Mouse (Mus musculus) embryonic facial prominence, embryonic 11.5 days (tissue): Measurements from ENCODE around the gene Wnt7b. TPM values are rescaled to one million over a fixed set of nuclear protein-coding genes. Genes with fewer than 3 reads are reported as not detected.

Experiments used
- ATAC-seq: fragments of 200-750 bp; cut with Nextera tagmentation; replicated peaks from 2 replicates; pipeline ENCODE4 v1.8.0; 2017; ENCODE audit warnings: low read depth; ENCODE audit not compliant: insufficient number of reproducible peaks, low FRiP score, low TSS enrichment
- DNase-seq: peaks from one replicate; pipeline ENCODE4 v3.0.0-alpha.2; 2015; ENCODE audit warnings: low spot score
- H3K27ac ChIP-seq: fragments of 300-500 bp; sonication (generic); replicated peaks from 2 replicates; pipeline ENCODE4 v1.5.1; 2014; ENCODE audit warnings: mild to moderate bottlenecking, low read depth, low read length, control low read depth
- H3K27me3 ChIP-seq: fragments of 300-500 bp; sonication (generic); 2 replicates; pipeline ENCODE4 v1.6.1; 2014; ENCODE audit warnings: mild to moderate bottlenecking, low read length, moderate library complexity, mixed read lengths; ENCODE audit not compliant: control insufficient read depth, insufficient read depth
- H3K36me3 ChIP-seq: fragments of 300-500 bp; sonication (generic); replicated peaks from 2 replicates; pipeline ENCODE4 v1.6.1; 2014; ENCODE audit warnings: low read depth, mild to moderate bottlenecking, low read length, moderate library complexity, mixed read lengths; ENCODE audit not compliant: control insufficient read depth, insufficient read depth
- H3K4me1 ChIP-seq: fragments of 300-500 bp; sonication (generic); 2 replicates; pipeline ENCODE4 v1.6.1; 2014; ENCODE audit warnings: low read length, mixed read lengths; ENCODE audit not compliant: control insufficient read depth, insufficient read depth
- H3K4me2 ChIP-seq: fragments of 300-500 bp; sonication (generic); 2 replicates; pipeline ENCODE4 v1.6.1; 2014; ENCODE audit warnings: low read depth, mild to moderate bottlenecking, control low read depth, low read length, moderate library complexity
- H3K4me3 ChIP-seq: fragments of 300-500 bp; sonication (generic); 2 replicates; pipeline ENCODE4 v1.5.1; 2014; ENCODE audit warnings: low read depth, low read length, control low read depth
- H3K9ac ChIP-seq: fragments of 300-500 bp; sonication (generic); replicated peaks from 2 replicates; pipeline ENCODE4 v1.6.1; 2014; ENCODE audit warnings: mild to moderate bottlenecking, control low read depth, low read length
- H3K9me3 ChIP-seq: fragments of 300-500 bp; sonication (generic); replicated peaks from 2 replicates; pipeline ENCODE4 v1.6.1; 2016; ENCODE audit warnings: mild to moderate bottlenecking, low read length, inconsistent platforms, mixed read lengths; ENCODE audit not compliant: control insufficient read depth
- WGBS: fragments of 180-500 bp; shearing (Covaris S2); extraction: QIAGEN DNeasy Blood & Tissue Kit; methylation state at CpG from one replicate; pipeline ENCODE4 v1.1.7; 2014; 5-methylcytosine and 5-hydroxymethylcytosine counted together
- polyA plus RNA-seq: library from polyadenylated mRNA; unstranded; fragments of >200 nt; fragmentation: Nextera tagmentation; extraction: Ambion mirVana; gene quantifications from 2 replicates; pipeline ENCODE4 v1.2.1, GENCODE M21; 2014

Gene Wnt7b
- 20.3 and 28.5 TPM in 2 replicates for polyA plus RNA-seq

- DNase-seq: no peak
- 4% methylated on average over 19 of the region's 19 CpGs for WGBS
These were observed at the start of gene Wnt7b for GRCm38 (mm10) chr15:85582356-85582910. TSS of gene Wnt7b (minus strand) at chr15:85582473.

GRCm38 (mm10) chr15:85631591-85631990, 49.3 kb upstream of the Wnt7b start:
- H3K4me1 ChIP-seq: no peaks in the 10 kb centered on the region
- H3K4me3 ChIP-seq: no peak overlapping the region
- no peak overlapping the region for H3K27ac ChIP-seq
- peaks cover 4% of the 10 kb centered on the region; the same call in 1 of the 2 replicates for H3K27me3 ChIP-seq
- no peak for DNase-seq
- no peaks in the 10 kb centered on the region for H3K9me3 ChIP-seq
- 62% methylated on average over 2 of the region's 2 CpGs for WGBS
- H3K36me3 ChIP-seq: no peaks in the 10 kb centered on the region
- no peak for ATAC-seq
- no peak overlapping the region for H3K4me2 ChIP-seq
- no peak overlapping the region for H3K9ac ChIP-seq

More at GRCm38 (mm10) chr15:85582356-85582910, at the start of gene Wnt7b:
- Histone ChIP-seq H3K4me3 (peak within 1 kb of the TSS; percentile 53), H3K4me1 (peaks cover 11% of the 10 kb centered on the region), H3K27ac (peak within 1 kb of the TSS; percentile 47), H3K36me3 (no peaks in the 10 kb centered on the region), H3K9me3 (no peaks in the 10 kb centered on the region), H3K9ac (peak within 1 kb of the TSS; percentile 57), H3K27me3 (peaks cover 55% of the 10 kb centered on the region), H3K4me2 (peak within 1 kb of the TSS; percentile 89)
- ATAC-seq: 0 out of 2 replicates have a peak, but pooled peaks have one; percentile 4

- Histone ChIP-seq H3K4me1 (peaks cover 3% of the 10 kb centered on the region; the same call in 1 of the 2 replicates), H3K4me2 (no peak overlapping the region), H3K4me3 (no peak overlapping the region), H3K27me3 (peaks cover 19% of the 10 kb centered on the region), H3K9ac (no peak overlapping the region), H3K36me3 (no peaks in the 10 kb centered on the region), H3K27ac (no peak overlapping the region), H3K9me3 (no peaks in the 10 kb centered on the region)
- DNase-seq (no peak), ATAC-seq (no peak)
- 79% methylated on average over 7 of the region's 7 CpGs for WGBS
These were observed 47.8 kb upstream of the Wnt7b start for GRCm38 (mm10) chr15:85629924-85630545.

GRCm38 (mm10) chr15:85625666-85626279, 43.5 kb upstream of the Wnt7b start:
- peak; percentile 70 for ATAC-seq
- peaks cover 31% of the 10 kb centered on the region for H3K27me3 ChIP-seq

GRCm38 (mm10) chr15:85622213-85622612, 39.9 kb upstream of the Wnt7b start:
- H3K27me3 ChIP-seq: peaks cover 31% of the 10 kb centered on the region
- DNase-seq (no peak), ATAC-seq (no peak)
- peaks cover 3% of the 10 kb centered on the region; the same call in 1 of the 2 replicates for H3K4me1 ChIP-seq
- H3K27ac ChIP-seq: no peak overlapping the region
- no peaks in the 10 kb centered on the region for H3K36me3 ChIP-seq
- no peak overlapping the region for H3K9ac ChIP-seq
- 75% methylated on average over 13 of the region's 13 CpGs for WGBS
- H3K4me2 ChIP-seq: no peak overlapping the region
- no peaks in the 10 kb centered on the region for H3K9me3 ChIP-seq
- H3K4me3 ChIP-seq: no peak overlapping the region

More at GRCm38 (mm10) chr15:85625666-85626279, 43.5 kb upstream of the Wnt7b start:
- Histone ChIP-seq H3K4me2 (peak overlapping the region; percentile 51), H3K4me1 (peaks cover 3% of the 10 kb centered on the region; the same call in 1 of the 2 replicates), H3K36me3 (no peaks in the 10 kb centered on the region), H3K9me3 (no peaks in the 10 kb centered on the region), H3K27ac (no peak overlapping the region), H3K4me3 (peak overlapping the region; percentile 35), H3K9ac (peak overlapping the region; percentile 64)
- WGBS: 2% methylated on average over 55 of the region's 68 CpGs
- DNase-seq: peak; percentile 55

- 25% methylated on average over 21 of the region's 21 CpGs for WGBS
These were observed 33.3 kb upstream of the Wnt7b start for GRCm38 (mm10) chr15:85615537-85616100.

GRCm38 (mm10) chr15:85615075-85615474, 32.8 kb upstream of the Wnt7b start:
- Histone ChIP-seq H3K36me3 (no peaks in the 10 kb centered on the region), H3K4me1 (no peaks in the 10 kb centered on the region), H3K9ac (no peak overlapping the region), H3K27me3 (peaks cover 18% of the 10 kb centered on the region), H3K27ac (no peak overlapping the region), H3K9me3 (no peaks in the 10 kb centered on the region), H3K4me2 (no peak overlapping the region), H3K4me3 (no peak overlapping the region)
- no peak for ATAC-seq
- 37% methylated on average over 21 of the region's 22 CpGs for WGBS
- no peak for DNase-seq

More at GRCm38 (mm10) chr15:85615537-85616100, 33.3 kb upstream of the Wnt7b start:
- Histone ChIP-seq H3K4me3 (no peak overlapping the region), H3K9ac (no peak overlapping the region), H3K27ac (no peak overlapping the region), H3K4me2 (no peak overlapping the region), H3K36me3 (no peaks in the 10 kb centered on the region), H3K9me3 (no peaks in the 10 kb centered on the region), H3K27me3 (peaks cover 18% of the 10 kb centered on the region), H3K4me1 (no peaks in the 10 kb centered on the region)
- no peak for ATAC-seq
- DNase-seq: no peak
